Comparison of ENCODE assay signal across 10 mouse cellular contexts in genomic region chr8:12874971-12875370, GRCm38 (mm10). TPM values are rescaled to one million over a fixed set of nuclear protein-coding genes. Genes with fewer than 3 reads are reported as not detected.
DNase-seq lines count a peak whose midpoint lies in the region; ATAC-seq and TF ChIP-seq lines count a peak whose summit lies in the region.
"Had no signal": no experiment of that assay in that cellular context is flagged by ENCODE, and none has a peak within 500 bp of the region (broad histone marks: within the 10 kb centered on the region; RNA-seq: fewer than 3 reads in every experiment).

No protein-coding gene starts in this region.

- DNase-seq in hindbrain, embryonic 14.5 days (ENCODE audit: low spot score): no peak
- peak; percentile 7 for DNase-seq in MEL (ENCODE audit: low read depth, low spot score)
- no peak for DNase-seq in forebrain, embryonic 11.5 days (ENCODE audit: low spot score)
- DNase-seq in kidney, postnatal 0 days (ENCODE audit: low spot score): no peak
- DNase-seq in spleen, postnatal 4 days (ENCODE audit: low spot score in 2 of 2): no peak
- DNase-seq: liver, embryonic 13.5 days had no signal

- H3K79me2 ChIP-seq in MEL (ENCODE audit: control insufficient read depth, insufficient read depth, low read length, poor library complexity): no peaks in the 10 kb centered on the region

- H3K4me3 ChIP-seq in hindbrain, embryonic 15.5 days: no peak overlapping the region
- H3K4me3 ChIP-seq in hindbrain, embryonic 14.5 days (replicated peaks; ENCODE audit: low read length): no peak overlapping the region
- H3K4me3 ChIP-seq in MEL (ENCODE audit: control insufficient read depth in 1 of 2, insufficient read depth in 1 of 2, low read depth in 2 of 2, low read length in 2 of 2): no peak overlapping the region
- H3K4me3 ChIP-seq in forebrain, embryonic 11.5 days (ENCODE audit: low read depth, low read length): peak overlapping the region; percentile 51; the same call in 1 of the 2 replicates
- H3K4me3 ChIP-seq in kidney, postnatal 0 days (replicated peaks; ENCODE audit: low read depth, low read length): no peak overlapping the region
- H3K4me3 ChIP-seq: liver, embryonic 13.5 days had no signal

- H3K27ac ChIP-seq in hindbrain, embryonic 15.5 days (replicated peaks): no peak overlapping the region
- no peak overlapping the region for H3K27ac ChIP-seq in hindbrain, embryonic 14.5 days
- no peak overlapping the region for H3K27ac ChIP-seq in MEL (ENCODE audit: control insufficient read depth, low read depth, low read length)
- H3K27ac ChIP-seq in forebrain, embryonic 11.5 days (ENCODE audit: low read depth, low read length): no peak overlapping the region
- peak overlapping the region; percentile 73 for H3K27ac ChIP-seq in kidney, postnatal 0 days
- H3K27ac ChIP-seq: embryonic facial prominence, embryonic 12.5 days; layer of hippocampus, adult 2 months; liver, embryonic 13.5 days had no signal

- H3K36me3 ChIP-seq in hindbrain, embryonic 15.5 days: no peaks in the 10 kb centered on the region
- H3K36me3 ChIP-seq in hindbrain, embryonic 14.5 days (replicated peaks; ENCODE audit: control insufficient read depth, insufficient read depth): no peaks in the 10 kb centered on the region
- H3K36me3 ChIP-seq in MEL (ENCODE audit: control insufficient read depth in 1 of 2, insufficient read depth in 2 of 2, low read length in 2 of 2): peaks cover 0 to 6% of the 10 kb centered on the region in 2 experiments; a peak in 2 of 4 replicates
- no peaks in the 10 kb centered on the region for H3K36me3 ChIP-seq in forebrain, embryonic 11.5 days (ENCODE audit: control insufficient read depth, insufficient read depth, low read length)
- H3K36me3 ChIP-seq in kidney, postnatal 0 days (ENCODE audit: insufficient read depth, low read length): no peaks in the 10 kb centered on the region
- H3K36me3 ChIP-seq: embryonic facial prominence, embryonic 12.5 days; liver, embryonic 13.5 days had no signal

- TF ChIP-seq POLR2A in MEL (IDR thresholded peaks at IDR 0.05; ENCODE audit: control insufficient read depth in 1 of 2, insufficient read depth in 1 of 2, low read depth in 1 of 2, low read length in 2 of 2, poor library complexity in 1 of 2): no peak

- no peak overlapping the region for H3K9ac ChIP-seq in hindbrain, embryonic 15.5 days
- no peak overlapping the region for H3K9ac ChIP-seq in hindbrain, embryonic 14.5 days
- H3K9ac ChIP-seq in MEL (ENCODE audit: control insufficient read depth, low read depth, low read length, poor library complexity, severe bottlenecking): no peak overlapping the region
- H3K9ac ChIP-seq in forebrain, embryonic 11.5 days (ENCODE audit: low read length): peak overlapping the region; percentile 79; the same call in 1 of the 2 replicates
- no peak overlapping the region for H3K9ac ChIP-seq in kidney, postnatal 0 days (ENCODE audit: low read depth, low read length)
- H3K9ac ChIP-seq: liver, embryonic 13.5 days had no signal

- 78% methylated on average over 4 of the region's 4 CpGs for WGBS in hindbrain, embryonic 15.5 days
- WGBS in hindbrain, embryonic 14.5 days: 70% methylated on average over 4 of the region's 4 CpGs
- 72% methylated on average over 4 of the region's 4 CpGs for WGBS in forebrain, embryonic 11.5 days
- WGBS in kidney, postnatal 0 days: 77% methylated on average over 4 of the region's 4 CpGs

- H3K27me3 ChIP-seq in hindbrain, embryonic 15.5 days: no peaks in the 10 kb centered on the region
- H3K27me3 ChIP-seq in hindbrain, embryonic 14.5 days (ENCODE audit: control insufficient read depth, insufficient read depth, low read length): no peaks in the 10 kb centered on the region
- H3K27me3 ChIP-seq in MEL (ENCODE audit: control insufficient read depth in 1 of 2, insufficient read depth in 2 of 2, low read length in 2 of 2): no peaks in the 10 kb centered on the region
- H3K27me3 ChIP-seq in forebrain, embryonic 11.5 days (ENCODE audit: control insufficient read depth, insufficient read depth, low read length): no peaks in the 10 kb centered on the region
- no peaks in the 10 kb centered on the region for H3K27me3 ChIP-seq in kidney, postnatal 0 days (ENCODE audit: insufficient read depth, low read length)

- no peaks in the 10 kb centered on the region for H3K9me3 ChIP-seq in hindbrain, embryonic 15.5 days
- no peaks in the 10 kb centered on the region for H3K9me3 ChIP-seq in hindbrain, embryonic 14.5 days (ENCODE audit: control insufficient read depth, low read length)
- no peaks in the 10 kb centered on the region for H3K9me3 ChIP-seq in MEL (replicated peaks; ENCODE audit: insufficient read depth, low read length)
- no peaks in the 10 kb centered on the region for H3K9me3 ChIP-seq in forebrain, embryonic 11.5 days (ENCODE audit: control insufficient read depth, low read length)
- H3K9me3 ChIP-seq in kidney, postnatal 0 days (replicated peaks; ENCODE audit: low read length): no peaks in the 10 kb centered on the region
- H3K9me3 ChIP-seq: embryonic facial prominence, embryonic 12.5 days; liver, embryonic 13.5 days had no signal

- peaks cover 28% of the 10 kb centered on the region for H3K4me1 ChIP-seq in hindbrain, embryonic 15.5 days (replicated peaks)
- 0 out of 2 replicates have a peak, but pooled peaks cover 10% of the 10 kb centered on the region for H3K4me1 ChIP-seq in hindbrain, embryonic 14.5 days (replicated peaks; ENCODE audit: control insufficient read depth, insufficient read depth, low read length)
- H3K4me1 ChIP-seq in MEL (ENCODE audit: control insufficient read depth in 1 of 2, insufficient read depth in 2 of 2, low read length in 2 of 2): peaks cover 9 to 16% of the 10 kb centered on the region in 2 experiments
- peaks cover 34% of the 10 kb centered on the region for H3K4me1 ChIP-seq in forebrain, embryonic 11.5 days (replicated peaks; ENCODE audit: control insufficient read depth, insufficient read depth, low read length)
- H3K4me1 ChIP-seq in kidney, postnatal 0 days (replicated peaks; ENCODE audit: insufficient read depth, low read length): peaks cover 13% of the 10 kb centered on the region; the same call in 1 of the 2 replicates

- peak overlapping the region; percentile 78; the same call in 1 of the 2 replicates for H3K4me2 ChIP-seq in hindbrain, embryonic 15.5 days
- no peak overlapping the region for H3K4me2 ChIP-seq in hindbrain, embryonic 14.5 days (replicated peaks)
- peak overlapping the region; percentile 76 for H3K4me2 ChIP-seq in forebrain, embryonic 11.5 days (ENCODE audit: low read depth, low read length, severe bottlenecking)
- H3K4me2 ChIP-seq in kidney, postnatal 0 days (ENCODE audit: low read length): peak overlapping the region; percentile 70; the same call in 1 of the 2 replicates
- H3K4me2 ChIP-seq: liver, embryonic 13.5 days had no signal

- no peak for TF ChIP-seq EP300 in MEL (IDR thresholded peaks at IDR 0.05; ENCODE audit: low read depth in 1 of 2, low read length in 2 of 2)

- no peak for TF ChIP-seq RAD21 in MEL (IDR thresholded peaks at IDR 0.05; ENCODE audit: low read depth, low read length)

- no peak for TF ChIP-seq CTCF in MEL (IDR thresholded peaks at IDR 0.05 in 2 of 3, conservative IDR thresholded peaks at IDR 0.05 in 1 of 3; ENCODE audit: control insufficient read depth in 1 of 3, insufficient read depth in 1 of 3, low read depth in 2 of 3, low read length in 3 of 3, poor library complexity in 1 of 3, severe bottlenecking in 1 of 3)
- TF ChIP-seq CTCF in kidney, postnatal 0 days (IDR thresholded peaks at IDR 0.05; ENCODE audit: low read depth): no peak

- ATAC-seq in hindbrain, embryonic 15.5 days (ENCODE audit: low FRiP score, low read depth): no peak
- no peak for ATAC-seq in hindbrain, embryonic 14.5 days (ENCODE audit: low FRiP score)
- no peak for ATAC-seq in forebrain, embryonic 11.5 days (replicated peaks; ENCODE audit: low FRiP score)
- ATAC-seq in kidney, postnatal 0 days (replicated peaks; ENCODE audit: low FRiP score, low read depth): no peak
- no peak for ATAC-seq in erythroid progenitor cell, adult 5-6 weeks (replicated peaks; ENCODE audit: low FRiP score, poor library complexity, severe bottlenecking)

TF ChIP-seq in MEL, 35 proteins besides CTCF, POLR2A, EP300 and RAD21:
- TF ChIP-seq USF2 (IDR thresholded peaks at IDR 0.05; ENCODE audit: borderline replicate concordance in 1 of 2, insufficient read depth in 1 of 2, low read depth in 1 of 2, low read length in 2 of 2): no peak
- TF ChIP-seq MAZ (IDR thresholded peaks at IDR 0.05; ENCODE audit: low read depth, low read length): no peak
- no peak for TF ChIP-seq CHD2 (IDR thresholded peaks at IDR 0.05; ENCODE audit: low read length)
- TF ChIP-seq SIN3A (IDR thresholded peaks at IDR 0.05; ENCODE audit: low read length): no peak
- no peak for TF ChIP-seq TBP (IDR thresholded peaks at IDR 0.05; ENCODE audit: low read depth, low read length)
- no peak for TF ChIP-seq MAFK (IDR thresholded peaks at IDR 0.05; ENCODE audit: borderline replicate concordance, low read depth, low read length)
- TF ChIP-seq RCOR1 (IDR thresholded peaks at IDR 0.05; ENCODE audit: low read depth, low read length): no peak
- no peak for TF ChIP-seq ELF1 (IDR thresholded peaks at IDR 0.05; ENCODE audit: low read depth, low read length)
- no peak for TF ChIP-seq ZMIZ1 (IDR thresholded peaks at IDR 0.05; ENCODE audit: low read depth, low read length)
- TF ChIP-seq USF1 (IDR thresholded peaks at IDR 0.05; ENCODE audit: low read depth, low read length): no peak
- TF ChIP-seq ZC3H11A (IDR thresholded peaks at IDR 0.05; ENCODE audit: low read depth, low read length): no peak
- no peak for TF ChIP-seq GABPA (IDR thresholded peaks at IDR 0.05; ENCODE audit: low read depth, low read length)
- TF ChIP-seq POLR2AphosphoS2 (IDR thresholded peaks at IDR 0.05; ENCODE audit: low read length): no peak
- TF ChIP-seq NELFE (IDR thresholded peaks at IDR 0.05; ENCODE audit: low read depth, low read length): no peak
- no peak for TF ChIP-seq CHD1 (IDR thresholded peaks at IDR 0.05; ENCODE audit: low read depth, low read length)
- no peak for TF ChIP-seq KAT2A (conservative IDR thresholded peaks at IDR 0.05; ENCODE audit: low read depth, low read length)
- TF ChIP-seq SMC3 (IDR thresholded peaks at IDR 0.05; ENCODE audit: low read depth, low read length): no peak

RNA-seq across cellular contexts. Expression of gene Mcf2l, which starts 1.4 kb away (rescaled TPM):
- polyA plus RNA-seq in hindbrain, embryonic 15.5 days (2015; fragmentation: Nextera tagmentation; extraction: Ambion mirVana): 146 and 155 TPM in 2 replicates
- polyA plus RNA-seq in hindbrain, embryonic 14.5 days (2014; fragmentation: Nextera tagmentation; extraction: Ambion mirVana): 158 and 173 TPM in 2 replicates
- total RNA-seq in MEL (2012; rRNA removed): 1.2 and 1.8 TPM in 2 replicates
- 1 to 10 TPM in 1 of 2 experiments, not detected in 1; 3.6 TPM for polyA plus RNA-seq in MEL (2012; ENCODE audit: insufficient read depth in 1 of 2, insufficient read length in 2 of 2, low read depth in 1 of 2, low replicate concordance in 2 of 2, missing spikeins in 1 of 2)
- polyA plus RNA-seq in forebrain, embryonic 11.5 days (2014; fragmentation: Nextera tagmentation; extraction: Ambion mirVana): 55.5 and 63.8 TPM in 2 replicates
- 10.9 and 11.2 TPM in 2 replicates for polyA plus RNA-seq in kidney, postnatal 0 days (2015; fragmentation: Nextera tagmentation; extraction: Ambion mirVana)
- total RNA-seq in erythroid progenitor cell, adult 5-6 weeks (2015; ENCODE audit: low replicate concordance): 1.3 TPM in 1 of 2 replicates, not detected in the other
- total RNA-seq in erythroid progenitor cell, adult 5-6 weeks (2017; ENCODE audit: low replicate concordance): 1.2 and 1.7 TPM in 2 replicates
